16 mouse cellular contexts compared by ENCODE assay signal in the genomic region with DNA sequence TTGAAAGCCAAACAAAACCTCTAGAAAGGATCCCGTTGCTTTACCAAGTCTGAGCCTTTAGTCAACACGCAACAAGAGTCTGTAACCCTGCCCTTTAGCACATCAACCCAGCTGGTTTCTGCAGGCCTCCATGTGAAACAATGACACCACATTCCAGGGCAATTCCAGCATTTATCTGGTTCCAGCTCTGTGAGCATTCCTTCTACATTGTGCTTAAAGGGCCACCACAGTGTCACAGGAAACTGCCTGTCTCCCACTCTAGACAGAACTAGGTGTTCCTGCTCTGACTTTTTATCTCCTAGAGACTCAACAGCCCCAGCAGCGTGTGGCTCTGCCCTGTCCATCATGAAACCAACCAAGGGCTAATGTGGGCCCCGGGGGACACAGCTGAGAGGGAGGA. TPM values are rescaled to one million over a fixed set of nuclear protein-coding genes. Genes with fewer than 3 reads are reported as not detected.
A peak's percentile ranks its signal among the peaks of the same experiment; 100 is the strongest.
DNase-seq lines count a peak whose midpoint lies in the region; ATAC-seq and TF ChIP-seq lines count a peak whose summit lies in the region.
"Had no signal": no experiment of that assay in that cellular context is flagged by ENCODE, and none has a peak within 500 bp of the region (broad histone marks: within the 10 kb centered on the region; RNA-seq: fewer than 3 reads in every experiment).

No protein-coding gene starts in this region.

- H3K36me3 ChIP-seq in forebrain, embryonic 10.5 days (replicated peaks), result no peaks in the 10 kb centered on the region
- H3K36me3 ChIP-seq in forebrain, embryonic 14.5 days (ENCODE audit: control insufficient read depth, insufficient read depth, low read length), result no peaks in the 10 kb centered on the region
- H3K36me3 ChIP-seq in kidney, embryonic 16.5 days (ENCODE audit: insufficient read depth, low read length), result no peaks in the 10 kb centered on the region
- no peaks in the 10 kb centered on the region for H3K36me3 ChIP-seq in limb, embryonic 14.5 days (ENCODE audit: control insufficient read depth, insufficient read depth, low read length)
- H3K36me3 ChIP-seq: neural tube, embryonic 13.5 days had no signal

- intact Hi-C loops in left cerebral cortex, postnatal 36 days (cut with DNase I), result no loop called here

- 32% methylated on average over 4 of the region's 4 CpGs for WGBS in forebrain, embryonic 10.5 days
- 39% methylated on average over 4 of the region's 4 CpGs for WGBS in forebrain, embryonic 14.5 days
- 8% methylated on average over 4 of the region's 4 CpGs for WGBS in kidney, embryonic 16.5 days
- 43% methylated on average over 4 of the region's 4 CpGs for WGBS in limb, embryonic 14.5 days

- H3K27ac ChIP-seq in forebrain, embryonic 10.5 days, result peak overlapping the region; percentile 51; the same call in 1 of the 2 replicates
- no peak overlapping the region for H3K27ac ChIP-seq in forebrain, embryonic 14.5 days (ENCODE audit: low read depth, low read length)
- H3K27ac ChIP-seq in kidney, embryonic 16.5 days (ENCODE audit: low read length), result peak overlapping the region; percentile 67
- H3K27ac ChIP-seq in limb, embryonic 14.5 days (replicated peaks; ENCODE audit: low read depth, low read length), result no peak overlapping the region; the same call in 1 of the 2 replicates
- H3K27ac ChIP-seq: neural tube, embryonic 13.5 days had no signal

- DNase-seq in forebrain, embryonic 10.5 days (ENCODE audit: extremely low spot score, low spot score), result no peak
- no peak for DNase-seq in forebrain, embryonic 14.5 days (ENCODE audit: low spot score)
- DNase-seq in kidney, adult 8-10 months, result no peak
- peak; percentile 78 for DNase-seq in Muller cell, postnatal 12 days (ENCODE audit: inconsistent ontology term)
- DNase-seq in limb, embryonic 14.5 days (ENCODE audit: low spot score), result no peak
- no peak for DNase-seq in left cerebral cortex, postnatal 36 days (ENCODE audit: low spot score in 2 of 2)
- DNase-seq in thymus, postnatal 10 days (ENCODE audit: low spot score in 2 of 2), result no peak
- DNase-seq: adrenal gland, postnatal 36 days; cerebellum, adult 9-11 months; gastrocnemius, postnatal 14 days; right cerebral cortex, postnatal 25 days had no signal

- H3K9ac ChIP-seq in forebrain, embryonic 14.5 days (ENCODE audit: low read length), result no peak overlapping the region
- no peak overlapping the region for H3K9ac ChIP-seq in kidney, embryonic 16.5 days (replicated peaks; ENCODE audit: low read length)
- H3K9ac ChIP-seq in limb, embryonic 14.5 days (ENCODE audit: low read depth, low read length, severe bottlenecking), result no peak overlapping the region
- H3K9ac ChIP-seq: neural tube, embryonic 13.5 days had no signal

- no peak for ATAC-seq in forebrain, embryonic 14.5 days
- ATAC-seq in kidney, embryonic 16.5 days (ENCODE audit: low FRiP score, low TSS enrichment), result peak; percentile 77
- peak; percentile 66; the same call in 1 of the 2 replicates for ATAC-seq in limb, embryonic 14.5 days (ENCODE audit: low FRiP score, low read depth)
- ATAC-seq: inflammation-experienced regulatory T-cells, adult 6 months had no signal

- H3K9me3 ChIP-seq in forebrain, embryonic 10.5 days, result no peaks in the 10 kb centered on the region
- H3K9me3 ChIP-seq in forebrain, embryonic 14.5 days (replicated peaks; ENCODE audit: control insufficient read depth, low read length), result no peaks in the 10 kb centered on the region
- no peaks in the 10 kb centered on the region for H3K9me3 ChIP-seq in kidney, embryonic 16.5 days (ENCODE audit: low read length)
- no peaks in the 10 kb centered on the region for H3K9me3 ChIP-seq in limb, embryonic 14.5 days (ENCODE audit: control insufficient read depth, low read length)
- H3K9me3 ChIP-seq: neural tube, embryonic 13.5 days had no signal

- no peak for TF ChIP-seq POLR2A in limb, embryonic 14.5 days (IDR thresholded peaks at IDR 0.05; ENCODE audit: borderline replicate concordance, extremely low read depth, insufficient read depth, insufficient read length)

- H3K4me3 ChIP-seq in forebrain, embryonic 10.5 days, result no peak overlapping the region
- no peak overlapping the region for H3K4me3 ChIP-seq in forebrain, embryonic 14.5 days (ENCODE audit: low read depth, low read length)
- no peak overlapping the region for H3K4me3 ChIP-seq in kidney, embryonic 16.5 days (ENCODE audit: low read length)
- no peak overlapping the region for H3K4me3 ChIP-seq in limb, embryonic 14.5 days (replicated peaks; ENCODE audit: low read length)
- H3K4me3 ChIP-seq: neural tube, embryonic 13.5 days had no signal

- H3K27me3 ChIP-seq in forebrain, embryonic 10.5 days (ENCODE audit: poor library complexity, severe bottlenecking), result no peaks in the 10 kb centered on the region
- H3K27me3 ChIP-seq in forebrain, embryonic 14.5 days (replicated peaks; ENCODE audit: control insufficient read depth, insufficient read depth, low read length), result no peaks in the 10 kb centered on the region
- H3K27me3 ChIP-seq in kidney, embryonic 16.5 days (ENCODE audit: insufficient read depth, low read length), result no peaks in the 10 kb centered on the region
- no peaks in the 10 kb centered on the region for H3K27me3 ChIP-seq in limb, embryonic 14.5 days (ENCODE audit: control insufficient read depth, insufficient read depth, low read length)
- H3K27me3 ChIP-seq: neural tube, embryonic 13.5 days had no signal

- peaks cover 27% of the 10 kb centered on the region for H3K4me1 ChIP-seq in forebrain, embryonic 10.5 days
- no peaks in the 10 kb centered on the region for H3K4me1 ChIP-seq in forebrain, embryonic 14.5 days (ENCODE audit: control insufficient read depth, insufficient read depth, low read length)
- H3K4me1 ChIP-seq in kidney, embryonic 16.5 days (ENCODE audit: insufficient read depth, low read length), result peaks cover 20% of the 10 kb centered on the region
- H3K4me1 ChIP-seq in limb, embryonic 14.5 days (ENCODE audit: control insufficient read depth, insufficient read depth, low read length), result no peaks in the 10 kb centered on the region

- H3K4me2 ChIP-seq in forebrain, embryonic 14.5 days (ENCODE audit: low read length), result no peak overlapping the region
- H3K4me2 ChIP-seq in kidney, embryonic 16.5 days (replicated peaks; ENCODE audit: low read depth, low read length), result no peak overlapping the region
- H3K4me2 ChIP-seq in limb, embryonic 14.5 days (replicated peaks; ENCODE audit: low read depth, low read length, severe bottlenecking), result no peak overlapping the region

RNA-seq across cellular contexts. Expression of a gene that starts 19.7 kb away (rescaled TPM):
- polyA plus RNA-seq in forebrain, embryonic 10.5 days (2016; fragmentation: Nextera tagmentation; extraction: Ambion mirVana), result 0.24 and 0.34 TPM in 2 replicates
- polyA plus RNA-seq in forebrain, embryonic 14.5 days (2014; fragmentation: Nextera tagmentation; extraction: Ambion mirVana), result 0.10 and 0.28 TPM in 2 replicates
- polyA plus RNA-seq in kidney, embryonic 16.5 days (2015; fragmentation: Nextera tagmentation; extraction: Ambion mirVana), result 0.32 and 0.36 TPM in 2 replicates
- 0.16 and 0.33 TPM in 2 replicates for polyA plus RNA-seq in limb, embryonic 14.5 days (2012; rRNA removed)
- polyA plus RNA-seq in limb, embryonic 14.5 days (2014; fragmentation: Nextera tagmentation; extraction: Ambion mirVana), result 0.28 and 0.50 TPM in 2 replicates
- under 1 TPM; 0.39 to 0.52 TPM for total RNA-seq in left cerebral cortex, postnatal 36 days (2021)

RNA-seq across cellular contexts. Expression of a gene that starts 27.1 kb away (rescaled TPM):
- polyA plus RNA-seq in forebrain, embryonic 10.5 days (2016; fragmentation: Nextera tagmentation; extraction: Ambion mirVana), result 84.8 and 85.6 TPM in 2 replicates
- polyA plus RNA-seq in forebrain, embryonic 14.5 days (2014; fragmentation: Nextera tagmentation; extraction: Ambion mirVana), result 106 and 107 TPM in 2 replicates
- polyA plus RNA-seq in kidney, embryonic 16.5 days (2015; fragmentation: Nextera tagmentation; extraction: Ambion mirVana), result 81.2 and 85.3 TPM in 2 replicates
- 38.5 and 45.9 TPM in 2 replicates for polyA plus RNA-seq in limb, embryonic 14.5 days (2012; rRNA removed)
- polyA plus RNA-seq in limb, embryonic 14.5 days (2014; fragmentation: Nextera tagmentation; extraction: Ambion mirVana), result 69.9 and 70.9 TPM in 2 replicates
- 10 to 100 TPM; 71.8 to 83.1 TPM for total RNA-seq in left cerebral cortex, postnatal 36 days (2021)

RNA-seq across cellular contexts. Expression of a gene that starts 42.8 kb away (rescaled TPM):
- polyA plus RNA-seq in forebrain, embryonic 10.5 days (2016; fragmentation: Nextera tagmentation; extraction: Ambion mirVana), result 56.0 and 57.2 TPM in 2 replicates
- 37.8 and 38.6 TPM in 2 replicates for polyA plus RNA-seq in forebrain, embryonic 14.5 days (2014; fragmentation: Nextera tagmentation; extraction: Ambion mirVana)
- polyA plus RNA-seq in kidney, embryonic 16.5 days (2015; fragmentation: Nextera tagmentation; extraction: Ambion mirVana), result 36.6 and 38.3 TPM in 2 replicates
- polyA plus RNA-seq in limb, embryonic 14.5 days (2012; rRNA removed), result 50.7 and 58.0 TPM in 2 replicates
- 36.9 and 43.7 TPM in 2 replicates for polyA plus RNA-seq in limb, embryonic 14.5 days (2014; fragmentation: Nextera tagmentation; extraction: Ambion mirVana)
- 10 to 100 TPM; 21.3 to 22.5 TPM for total RNA-seq in left cerebral cortex, postnatal 36 days (2021)

RNA-seq across cellular contexts. Expression of a gene that starts 42.9 kb away (rescaled TPM):
- 224 and 227 TPM in 2 replicates for polyA plus RNA-seq in forebrain, embryonic 10.5 days (2016; fragmentation: Nextera tagmentation; extraction: Ambion mirVana)
- polyA plus RNA-seq in forebrain, embryonic 14.5 days (2014; fragmentation: Nextera tagmentation; extraction: Ambion mirVana), result 61.8 and 74.2 TPM in 2 replicates
- polyA plus RNA-seq in kidney, embryonic 16.5 days (2015; fragmentation: Nextera tagmentation; extraction: Ambion mirVana), result 112 and 117 TPM in 2 replicates
- polyA plus RNA-seq in limb, embryonic 14.5 days (2012; rRNA removed), result 49.8 and 58.7 TPM in 2 replicates
- polyA plus RNA-seq in limb, embryonic 14.5 days (2014; fragmentation: Nextera tagmentation; extraction: Ambion mirVana), result 85.3 and 98.9 TPM in 2 replicates
- 1 to 10 TPM; 1.1 to 1.3 TPM for total RNA-seq in left cerebral cortex, postnatal 36 days (2021)

RNA-seq across cellular contexts. Expression of a gene that starts 45.1 kb away (rescaled TPM):
- polyA plus RNA-seq in forebrain, embryonic 10.5 days (2016; fragmentation: Nextera tagmentation; extraction: Ambion mirVana), result 1.6 and 2.6 TPM in 2 replicates
- polyA plus RNA-seq in forebrain, embryonic 14.5 days (2014; fragmentation: Nextera tagmentation; extraction: Ambion mirVana), result 0.28 and 0.58 TPM in 2 replicates
- polyA plus RNA-seq in kidney, embryonic 16.5 days (2015; fragmentation: Nextera tagmentation; extraction: Ambion mirVana), result 1.5 and 1.8 TPM in 2 replicates
- polyA plus RNA-seq in limb, embryonic 14.5 days (2012; rRNA removed), result 0.03 TPM in 1 of 2 replicates, not detected in the other
- polyA plus RNA-seq in limb, embryonic 14.5 days (2014; fragmentation: Nextera tagmentation; extraction: Ambion mirVana), result 0.66 and 1.1 TPM in 2 replicates
- not detected for total RNA-seq in left cerebral cortex, postnatal 36 days (2021)
- total RNA-seq: adrenal gland, postnatal 36 days; gastrocnemius, postnatal 14 days; left cerebral cortex, adult 18-20 months had no signal
- polyA plus RNA-seq: urinary bladder, adult 2 months had no signal

Comparison
In these comparisons a context has a peak if more than half of its experiments do, and no peak if none do; other contexts are left out.
1. H3K27ac ChIP-seq: peak in forebrain, embryonic 10.5 days (single experiment) and kidney, embryonic 16.5 days (single experiment); none in forebrain, embryonic 14.5 days (single experiment) and limb, embryonic 14.5 days (single experiment).